Mouse (Mus musculus) brain, embryonic 14.5 days (tissue): ENCODE data around the gene Arhgef11.

Source experiments
- CTCF ChIP-seq: fragments of 200-500 bp; IDR thresholded peaks from 2 replicates; pipeline ENCODE4 v1.5.1; 2012; ENCODE audit warnings: inconsistent platforms, mild to moderate bottlenecking, moderate library complexity, borderline replicate concordance; ENCODE audit not compliant: insufficient read depth, insufficient read length; ENCODE audit errors: extremely low read depth
- POLR2A ChIP-seq: fragments of 200-500 bp; IDR thresholded peaks from 2 replicates; pipeline ENCODE4 v1.6.1; 2012; ENCODE audit warnings: mild to moderate bottlenecking, inconsistent platforms, borderline replicate concordance; ENCODE audit not compliant: poor library complexity, insufficient read depth, insufficient read length, severe bottlenecking; ENCODE audit errors: extremely low read depth

DNA sequence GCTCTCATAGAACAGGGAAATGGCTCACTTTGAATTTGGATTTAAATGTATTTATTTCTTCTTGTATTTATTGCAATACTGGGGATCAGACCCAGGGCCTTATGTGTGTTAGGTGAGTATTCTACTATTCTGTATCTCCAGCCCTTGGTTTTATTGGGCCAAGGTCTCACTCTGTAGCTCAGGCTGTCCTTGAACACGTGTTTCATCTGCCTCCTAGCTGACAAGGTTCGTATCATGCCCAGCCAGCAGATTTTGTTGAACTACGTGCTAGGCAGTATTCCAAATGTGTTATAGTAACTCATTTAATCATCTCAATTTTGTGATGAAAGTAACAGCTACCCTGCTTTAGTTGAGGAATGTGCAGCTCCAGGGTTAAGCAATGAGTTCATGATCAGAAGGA, 124.7 kb downstream of the Arhgef11 start:
- TF ChIP-seq CTCF (no peak), POLR2A (no peak)
